Mouse (Mus musculus): Measurements from ENCODE around the gene Piezo1.

Piezo1 gene

DNA sequence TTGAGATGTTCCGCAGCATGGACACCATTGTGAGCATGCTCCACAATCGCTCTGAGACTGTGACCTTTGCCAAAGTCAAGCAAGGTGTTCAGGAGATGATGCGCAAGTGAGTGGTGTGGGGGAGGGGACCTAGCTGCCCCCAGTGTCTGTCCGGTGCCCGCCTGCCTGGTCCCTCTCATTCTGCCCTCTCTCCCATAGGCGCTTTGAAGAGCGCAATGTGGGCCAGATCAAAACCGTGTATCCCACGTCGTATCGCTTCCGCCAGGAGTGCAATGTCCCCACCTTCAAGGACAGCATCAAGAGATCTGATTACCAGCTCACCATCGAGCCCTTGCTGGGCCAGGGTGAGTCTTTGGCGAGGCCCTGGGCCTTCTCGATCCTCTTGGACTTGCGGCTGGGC is 18.9 kb upstream of the Piezo1 start:
- no peak for DNase-seq (ENCODE audit: low read depth)

DNA sequence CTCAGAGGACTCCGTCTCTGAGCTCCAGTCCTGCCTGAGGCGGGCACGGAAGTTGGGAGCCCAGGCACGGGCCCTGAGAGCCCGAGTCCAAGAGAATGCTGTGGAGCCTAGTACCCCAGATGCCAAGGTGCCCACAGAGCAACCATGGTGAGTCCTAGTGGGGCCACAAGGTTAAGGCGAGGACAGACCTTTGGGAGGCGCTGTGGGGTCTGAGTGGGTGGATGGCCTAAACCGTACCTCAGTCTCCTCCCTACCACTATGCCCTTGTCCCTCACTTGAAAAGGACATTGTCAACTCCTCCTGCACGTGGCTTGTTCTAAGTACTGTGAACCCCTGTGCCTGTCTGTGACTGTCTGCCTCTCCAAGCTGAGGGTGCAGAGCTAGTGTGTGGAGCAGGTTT is 18.2 kb upstream of the Piezo1 start:
- DNase-seq (ENCODE audit: low read depth): no peak

DNA sequence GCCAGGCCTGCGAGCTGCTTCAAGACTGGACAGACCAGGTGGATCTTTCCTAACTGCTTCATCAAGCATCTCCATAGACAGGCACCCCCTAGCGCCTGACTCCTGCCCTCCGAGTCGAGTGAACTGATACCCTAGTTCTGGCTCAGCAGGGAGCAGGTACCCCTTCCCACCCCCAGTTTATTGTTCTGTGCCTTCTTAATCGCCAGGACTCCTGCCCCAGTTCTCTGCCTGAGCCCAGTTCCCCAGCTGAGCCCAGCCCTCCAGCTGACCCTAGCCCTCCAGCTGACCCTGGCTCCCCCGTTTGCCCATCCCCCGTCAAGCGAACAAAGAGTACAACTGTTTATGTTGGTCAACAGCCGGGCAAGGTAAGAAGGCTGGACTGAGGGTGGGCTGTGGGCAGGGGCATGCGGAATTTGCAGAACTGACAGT is 17.8 kb upstream of the Piezo1 start:
- no peak for DNase-seq (ENCODE audit: low read depth)

DNA sequence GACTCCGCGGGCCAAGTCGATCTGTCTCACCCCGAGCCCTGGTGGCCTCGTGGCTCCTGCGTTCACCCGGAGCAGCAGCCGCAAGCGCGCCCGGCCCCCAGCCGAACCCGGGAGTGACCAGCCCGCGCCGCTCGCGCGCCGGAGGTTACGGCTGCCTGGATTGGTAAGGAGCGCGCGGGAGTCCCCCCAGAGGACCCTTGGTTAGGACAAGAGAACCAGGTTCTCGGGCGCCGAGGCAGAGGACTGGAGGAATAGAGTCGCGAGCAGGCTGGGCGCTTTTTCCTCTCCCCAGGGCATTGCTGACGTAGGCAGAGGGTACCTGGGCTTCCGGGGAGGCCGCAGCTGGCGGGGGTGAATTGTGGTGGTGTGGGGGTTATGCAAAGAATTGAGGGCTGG is 17.0 kb upstream of the Piezo1 start:
- DNase-seq (ENCODE audit: low read depth): peak; percentile 70

DNA sequence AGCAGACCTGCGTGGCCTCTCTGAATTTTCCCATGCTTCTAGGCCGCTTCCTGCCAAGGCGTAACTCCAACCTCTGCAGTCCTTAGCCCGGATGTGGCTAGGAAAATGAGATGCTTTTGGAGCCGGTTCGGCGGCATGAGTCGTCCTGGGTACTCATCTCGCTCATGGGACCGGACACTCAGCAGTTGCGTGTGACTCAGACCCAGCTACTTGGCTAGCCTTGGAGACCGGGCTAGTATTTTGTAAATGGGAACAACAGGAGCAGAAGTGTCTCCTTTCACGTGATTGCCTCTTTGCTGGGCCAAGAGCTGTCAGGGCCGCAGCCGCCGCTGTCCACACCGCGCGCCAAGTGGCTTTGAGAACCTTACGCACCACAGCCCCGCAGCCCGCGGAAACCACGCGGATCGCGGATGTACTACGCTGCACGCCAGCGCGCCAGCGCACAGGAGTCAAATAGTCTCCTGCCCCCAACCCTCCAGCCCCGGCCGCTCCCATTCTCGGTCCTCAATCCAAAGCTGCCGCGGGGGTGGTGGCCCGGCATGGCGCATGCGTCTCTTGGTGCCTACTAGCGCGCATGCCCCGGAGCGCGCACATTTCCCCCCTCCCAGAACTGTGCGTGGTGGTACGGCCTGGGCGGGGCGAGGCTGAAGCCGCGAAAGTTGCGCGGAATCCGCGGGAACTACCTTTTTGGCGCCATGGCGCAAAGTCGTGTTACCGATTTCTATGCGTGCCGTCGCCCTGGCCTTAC is 16.4 kb upstream of the Piezo1 start, which contains the start of gene Cdt1:
TSS of gene Cdt1 (plus strand) at position 655 of the 748 bp plus-strand sequence.
- peak; percentile 97 for DNase-seq (ENCODE audit: low read depth)

DNA sequence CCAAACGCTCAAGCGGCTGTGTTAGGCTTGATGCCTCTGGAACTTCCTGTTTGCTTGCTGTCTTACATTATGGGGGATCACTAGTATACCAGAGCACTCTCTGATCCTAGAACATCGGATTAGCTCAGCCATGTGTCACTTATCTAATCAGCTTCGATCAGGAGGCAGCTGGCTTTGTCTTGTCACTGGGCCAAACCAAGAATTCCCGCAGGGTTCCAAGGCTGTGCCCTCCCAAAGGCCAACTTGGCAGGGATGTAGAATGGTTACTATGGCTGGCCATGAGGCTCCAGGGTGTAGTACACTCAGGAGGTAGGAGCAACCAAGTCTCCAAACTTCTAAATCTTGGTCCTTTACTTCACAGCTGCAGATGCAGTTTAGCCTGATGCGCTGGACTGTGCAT is 15.6 kb upstream of the Piezo1 start:
- DNase-seq (ENCODE audit: low read depth): no peak

DNA sequence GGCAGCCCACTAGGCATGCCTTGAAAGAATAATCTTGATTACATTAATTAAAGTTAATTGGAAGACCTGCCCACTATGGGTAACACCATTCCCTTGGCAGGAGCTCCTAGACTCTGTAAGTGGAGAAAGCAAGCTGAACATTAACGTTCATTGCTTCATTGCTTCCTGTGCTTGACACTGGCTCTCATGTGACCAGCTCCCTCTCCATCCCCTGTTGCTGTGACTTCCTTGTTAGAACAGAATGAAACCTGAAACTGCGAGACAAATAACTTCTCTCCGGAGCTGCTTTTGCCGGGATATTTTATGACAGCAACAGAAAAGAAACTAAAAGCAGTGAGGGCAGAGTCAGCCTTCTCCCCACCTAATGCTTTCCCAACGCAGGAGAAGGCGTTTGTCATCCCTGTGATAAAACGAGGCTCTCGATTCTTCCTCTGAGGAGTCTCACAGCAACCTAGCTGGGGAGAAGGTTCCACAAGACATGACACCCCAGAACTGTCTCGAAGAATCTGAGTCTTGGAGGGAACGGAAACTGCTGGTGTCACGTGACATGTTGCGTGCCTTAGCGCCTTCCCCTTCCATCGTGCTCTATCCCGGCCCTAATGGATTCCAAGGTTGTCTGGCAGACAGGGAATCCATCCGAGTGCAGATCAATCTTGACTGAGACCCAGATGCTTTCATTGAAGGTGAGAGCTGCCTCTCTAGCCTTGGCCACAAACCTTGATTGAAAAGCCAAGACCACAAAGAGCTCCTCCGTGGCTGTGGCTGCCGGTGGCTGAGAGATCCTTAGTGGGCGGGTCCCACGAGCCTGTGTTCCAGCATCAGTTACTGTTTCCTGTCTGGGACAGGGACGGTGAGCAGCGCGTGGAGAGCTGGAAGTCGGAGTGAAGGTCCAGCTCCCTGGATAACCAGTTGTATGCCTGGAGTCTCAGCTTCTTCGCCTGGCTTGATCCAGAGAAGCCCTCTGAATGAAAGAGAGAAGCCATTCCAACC is 13.5 kb upstream of the Piezo1 start:
- no peak for DNase-seq (ENCODE audit: low read depth)

DNA sequence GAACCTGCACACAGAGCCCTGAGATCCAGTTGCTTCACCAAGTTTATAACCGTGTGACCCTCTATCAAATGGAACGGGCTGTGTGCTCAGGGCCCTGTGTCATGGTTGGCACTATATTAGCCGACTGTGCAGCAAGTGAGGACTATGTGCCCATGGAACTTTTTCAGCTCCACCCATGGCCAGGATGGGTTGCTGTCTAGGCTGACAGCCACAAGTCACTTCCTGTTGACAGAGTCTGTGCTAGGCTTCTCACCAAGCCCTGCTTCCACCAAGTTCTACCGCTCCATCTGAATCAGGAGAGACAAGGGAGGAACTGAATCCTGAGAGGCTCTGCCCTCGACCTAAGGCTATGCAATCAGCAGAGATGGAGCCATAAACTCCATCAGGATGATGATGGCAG is 10.1 kb upstream of the Piezo1 start:
- DNase-seq (ENCODE audit: low read depth): peak; percentile 78

DNA sequence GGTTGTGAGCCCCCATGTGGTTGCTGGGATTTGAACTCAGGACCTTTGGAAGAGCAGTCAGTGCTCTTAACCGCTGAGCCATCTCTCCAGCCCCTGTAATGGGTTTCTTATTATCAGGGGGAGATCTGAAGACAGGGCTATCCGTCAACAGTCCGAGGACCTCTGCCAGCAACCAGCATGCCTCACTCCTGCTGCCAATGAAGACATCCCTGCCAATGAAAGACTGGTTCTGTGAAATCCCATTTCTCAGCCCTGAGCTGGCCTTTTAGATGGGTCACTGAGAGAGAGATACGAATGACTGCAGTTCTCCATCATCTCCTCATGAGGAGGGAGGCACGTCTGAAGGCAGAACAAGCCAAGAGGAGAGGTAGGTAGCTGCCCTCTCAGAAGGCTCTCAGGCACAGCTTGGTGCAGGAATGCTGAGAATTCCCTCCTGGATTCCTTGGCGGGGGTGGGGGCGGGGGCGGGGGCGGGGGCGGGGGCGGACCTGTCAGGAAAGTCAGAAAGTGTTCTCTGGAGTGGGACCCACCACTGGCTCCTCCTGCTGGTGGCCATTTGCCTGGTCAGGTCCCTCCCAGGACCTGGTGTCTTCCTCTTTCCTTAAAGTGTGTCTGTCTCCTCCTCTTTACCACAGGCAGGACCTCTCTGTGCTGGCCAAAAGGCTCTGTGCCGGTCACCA is 7.7 kb upstream of the Piezo1 start:
- DNase-seq (ENCODE audit: low read depth): no peak

DNA sequence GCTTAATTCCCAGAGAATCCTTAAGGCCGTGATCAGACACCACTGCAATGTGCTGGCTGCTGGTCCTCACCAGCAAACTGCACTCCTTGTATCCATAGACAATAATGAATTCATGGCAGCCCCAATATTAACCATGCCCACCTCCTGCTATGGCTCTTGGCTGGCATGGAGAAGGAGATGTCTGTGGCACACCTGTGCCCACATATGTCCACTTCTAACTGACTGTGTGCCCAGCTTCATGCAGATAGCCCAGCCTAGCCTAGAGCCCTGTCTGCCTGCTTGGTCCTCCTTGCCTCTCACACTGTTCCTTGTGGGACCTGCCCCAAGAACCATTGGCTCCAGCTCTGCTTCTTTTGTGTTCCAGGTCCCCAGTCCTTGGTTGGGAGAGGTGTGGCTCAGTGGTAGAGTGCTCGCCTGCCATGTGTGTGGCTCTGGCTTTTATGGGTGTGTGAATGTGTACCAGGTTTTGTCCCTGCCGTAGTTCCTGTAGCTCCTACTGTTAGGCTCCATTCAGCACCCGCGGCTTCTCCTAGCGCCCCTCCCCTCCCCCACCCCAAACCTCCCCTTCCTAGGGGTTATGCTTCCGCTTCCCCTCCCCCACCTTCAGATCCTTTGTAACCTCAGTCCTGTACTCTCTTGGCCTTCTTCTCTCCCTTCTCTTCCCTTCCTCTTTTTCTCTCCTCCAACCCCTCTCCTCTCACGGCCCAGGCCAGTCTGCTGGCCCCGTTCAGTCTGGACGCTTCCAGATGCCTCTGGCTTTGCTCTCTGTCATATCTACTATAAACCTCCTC is 6.3 kb upstream of the Piezo1 start:
- peak; percentile 49 for DNase-seq (ENCODE audit: low read depth)

DNA sequence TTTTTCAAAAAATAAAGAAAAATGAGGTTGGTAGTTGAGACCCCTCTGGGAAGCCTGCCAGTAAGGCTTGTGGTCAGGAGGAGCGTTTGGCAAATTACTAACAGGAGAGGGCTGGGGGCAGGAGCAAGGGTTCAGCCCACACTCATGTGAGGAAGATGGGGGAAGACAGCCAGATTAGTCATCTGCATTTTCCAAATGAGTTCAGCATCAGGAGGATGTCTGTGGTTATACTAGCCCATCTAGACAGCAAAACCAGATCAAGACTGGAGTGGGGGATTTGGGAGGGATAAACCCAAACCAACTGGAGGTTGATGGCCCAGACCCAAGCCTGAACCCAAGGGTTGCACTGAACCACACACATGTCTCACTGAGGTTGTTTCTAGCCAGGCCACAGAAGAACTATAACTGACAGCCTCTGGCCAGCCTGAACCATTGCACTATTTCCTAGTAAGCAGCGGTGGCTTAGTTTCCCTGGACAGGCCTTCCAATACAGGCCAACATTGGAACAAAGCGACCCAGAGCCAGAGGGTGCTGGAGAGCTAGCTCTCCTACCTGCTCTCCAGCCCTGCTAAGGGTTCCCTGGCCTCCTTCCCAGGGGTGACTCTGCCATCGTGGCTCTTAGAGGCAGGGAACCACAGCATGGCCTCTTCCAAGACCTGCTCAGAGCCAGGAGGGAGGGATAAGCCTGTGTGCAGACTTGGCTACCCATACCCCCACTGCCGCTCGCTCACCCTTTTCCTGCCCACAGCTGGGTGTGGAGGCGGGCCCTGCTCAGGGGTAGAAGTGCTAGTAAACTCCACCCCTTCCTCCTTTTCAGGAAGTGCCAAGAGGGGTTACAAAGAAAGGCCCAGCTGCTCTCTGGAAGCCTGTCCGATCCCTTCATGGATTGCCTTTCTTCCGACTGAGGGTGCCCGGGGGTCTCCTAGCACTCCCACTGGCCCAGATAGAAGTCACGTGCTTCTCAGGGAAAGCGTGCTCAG is 5.2 kb upstream of the Piezo1 start:
- DNase-seq (ENCODE audit: low read depth): peak; percentile 85

DNA sequence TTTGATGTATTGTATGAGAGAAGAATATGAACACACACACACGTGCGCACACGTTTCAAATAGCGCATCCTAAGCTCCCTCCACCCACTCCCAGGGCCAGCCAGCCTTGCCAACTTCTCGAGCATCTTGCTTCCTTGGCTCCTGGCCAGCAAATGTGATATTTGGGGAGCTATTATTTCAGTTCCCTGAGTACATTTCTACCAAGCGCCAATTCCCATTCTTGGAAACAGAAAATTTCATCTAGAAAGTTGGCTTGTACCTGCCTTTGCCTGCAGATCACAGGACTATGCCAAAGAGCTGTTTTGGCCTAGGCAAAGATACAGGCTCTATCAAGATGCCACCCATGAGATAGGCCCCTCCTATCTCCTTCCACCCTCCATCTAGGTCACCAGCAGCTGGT is 3.7 kb upstream of the Piezo1 start:
- DNase-seq (ENCODE audit: low read depth): no peak

DNA sequence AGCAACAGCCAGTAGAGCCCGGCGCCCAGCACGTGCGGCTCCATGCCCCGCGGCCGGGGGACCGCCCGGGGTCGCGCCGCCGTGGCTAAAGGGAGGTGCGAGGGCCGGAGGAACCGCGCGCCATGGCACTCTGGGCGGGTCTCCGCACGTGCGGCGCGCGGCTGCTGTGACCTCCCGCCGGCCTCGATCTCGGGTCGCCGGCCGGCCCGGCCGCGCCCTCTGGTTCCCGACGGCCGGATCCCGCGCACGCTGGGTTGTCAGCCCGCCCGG is 199 bp downstream of the Piezo1 start:
- no peak for DNase-seq (ENCODE audit: low read depth)

DNA sequence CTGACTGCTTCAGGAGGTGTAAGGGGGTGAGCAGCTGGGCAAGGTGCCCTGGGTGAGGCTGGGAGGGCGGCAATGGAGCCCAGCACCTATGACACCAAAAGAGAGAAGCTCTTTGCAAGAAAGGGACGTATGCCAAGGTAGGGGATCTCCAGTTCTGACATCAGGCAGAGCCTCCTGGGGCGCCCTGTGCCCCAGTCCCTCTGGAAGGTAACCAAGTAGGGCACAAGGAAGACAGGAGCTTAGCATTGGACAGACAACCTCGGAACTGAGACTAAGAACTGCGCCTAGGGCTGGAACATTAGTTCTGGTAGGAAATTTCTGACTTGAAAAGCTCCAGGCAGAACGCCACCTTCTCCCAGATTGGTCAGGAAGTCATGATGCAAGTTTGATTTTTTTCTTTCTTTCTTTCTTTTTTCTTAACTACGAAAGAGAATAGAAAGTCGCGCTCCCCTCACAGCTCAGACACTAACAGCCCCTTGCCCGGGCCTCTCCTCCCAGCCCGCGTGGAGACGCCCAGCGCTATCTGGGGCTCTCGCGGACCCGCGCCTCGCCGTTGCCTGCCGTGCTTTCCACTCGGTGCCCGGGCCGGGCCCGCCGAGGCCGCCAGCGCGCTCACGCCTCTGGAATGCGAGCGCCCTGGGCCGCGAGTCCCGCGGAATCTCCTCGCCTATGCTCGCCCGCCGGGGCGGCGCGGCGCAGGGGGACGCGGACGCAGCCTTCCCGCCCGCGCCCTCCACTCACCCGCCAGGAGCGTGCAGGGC is 715 bp downstream of the Piezo1 start:
- peak; percentile 65 for DNase-seq (ENCODE audit: low read depth)

DNA sequence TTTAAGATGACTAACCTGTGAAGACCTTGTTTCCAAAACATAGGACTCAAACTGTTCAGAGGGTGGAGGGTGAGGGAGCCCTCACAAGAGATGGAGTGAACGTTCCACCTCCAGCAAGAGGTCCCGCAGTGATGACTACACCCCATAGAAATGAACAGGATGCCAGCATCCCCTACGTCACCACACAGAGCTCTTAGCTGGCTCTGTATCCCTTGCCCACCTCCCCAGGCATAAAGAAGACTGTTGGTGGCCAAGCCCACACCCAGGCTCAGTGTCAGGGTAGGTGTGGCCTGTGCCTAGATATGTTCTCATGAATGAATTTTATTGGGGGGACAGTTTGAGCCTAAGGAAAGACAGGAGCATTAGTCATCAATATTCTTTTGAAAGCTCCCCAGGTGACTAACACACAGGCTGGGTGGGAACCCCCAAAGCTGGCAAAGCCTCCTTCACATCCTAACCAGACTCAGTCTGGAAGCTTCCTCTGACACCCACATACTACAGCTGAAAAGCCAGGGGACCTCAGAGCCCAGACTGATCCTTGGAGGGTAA is 2.2 kb downstream of the Piezo1 start:
- DNase-seq (ENCODE audit: low read depth): peak; percentile 61

DNA sequence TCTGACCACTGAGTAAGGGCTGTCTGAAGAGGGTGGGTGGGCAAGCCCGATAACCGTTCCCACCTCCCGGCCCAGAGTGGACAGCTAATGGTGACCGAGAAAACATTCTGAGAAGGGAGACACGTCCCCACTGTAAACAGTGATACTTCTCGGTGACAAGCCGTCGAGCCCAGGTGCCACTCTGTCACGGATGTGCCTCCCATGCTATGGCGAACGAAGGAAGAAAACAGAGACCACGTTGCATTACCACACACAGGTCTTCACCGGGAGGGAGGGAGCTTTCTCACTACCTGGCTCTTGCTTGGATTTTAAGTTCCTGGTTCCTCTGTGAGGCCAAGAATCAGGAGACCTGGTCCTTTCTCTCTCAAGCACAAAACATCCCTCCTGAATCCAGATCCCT is 2.8 kb downstream of the Piezo1 start:
- peak; percentile 52 for DNase-seq (ENCODE audit: low read depth)

DNA sequence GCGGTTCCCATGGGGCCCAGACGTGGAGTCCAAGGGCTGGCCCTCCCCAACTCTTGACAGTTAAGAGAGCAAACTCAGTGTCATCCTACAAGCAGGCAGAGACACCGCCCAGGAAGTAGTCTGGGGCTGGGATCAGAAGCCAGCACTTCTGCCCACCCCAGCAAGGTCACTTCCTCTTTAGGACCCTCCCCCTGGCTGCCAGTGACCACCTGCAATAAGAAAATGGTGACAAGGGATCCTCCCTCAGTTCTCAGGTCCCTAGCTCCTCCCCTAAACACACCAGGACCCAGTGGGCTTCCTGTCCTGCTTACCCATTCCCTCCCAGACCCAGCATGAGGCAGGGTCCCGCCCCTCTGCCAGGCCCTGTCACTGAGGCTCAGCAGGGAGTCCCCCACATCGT is 3.3 kb downstream of the Piezo1 start:
- DNase-seq (ENCODE audit: low read depth): peak; percentile 80

DNA sequence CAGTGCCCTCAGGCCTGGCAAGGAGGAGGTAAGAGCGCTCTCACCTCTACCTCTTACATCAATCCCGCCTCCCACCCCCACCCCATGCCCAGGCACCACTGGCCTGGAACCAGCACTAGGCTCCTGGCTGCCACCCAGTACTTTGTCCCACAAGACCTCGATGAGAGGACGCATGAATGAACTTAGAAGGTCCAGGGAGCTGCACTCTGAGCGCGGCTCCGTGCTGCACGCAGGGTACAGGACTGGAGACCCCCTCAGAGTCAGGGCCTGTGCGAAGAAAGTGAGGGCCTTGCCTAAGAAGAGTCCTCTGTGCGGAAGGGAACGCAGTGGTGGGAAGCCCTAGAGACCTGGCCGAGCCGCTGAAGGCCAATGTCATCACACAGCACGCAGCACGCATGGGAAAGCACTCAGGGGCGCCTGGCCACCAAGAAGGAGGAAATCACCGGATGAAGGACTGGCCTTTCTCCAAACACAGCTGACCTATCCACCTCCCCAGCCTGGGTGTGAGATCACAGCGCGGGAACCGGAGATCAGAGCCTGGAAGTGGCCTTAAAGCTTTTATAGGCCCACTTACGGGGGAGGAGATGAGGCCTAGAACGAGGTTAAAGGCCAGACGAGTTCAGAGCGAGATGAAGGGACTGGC is 4.2 kb downstream of the Piezo1 start:
- no peak for DNase-seq (ENCODE audit: low read depth)
